Mouse (Mus musculus): ENCODE measurements around the gene Naa38.

The Naa38 gene

GRCm38 (mm10) chr11:69432640-69432982, 37.3 kb downstream of the Naa38 start:
- no peak for DNase-seq (ENCODE audit: low spot score)

- no peak for DNase-seq (ENCODE audit: low spot score)
Observed at GRCm38 (mm10) chr11:69433189-69433588, 37.9 kb downstream of the Naa38 start.

GRCm38 (mm10) chr11:69437291-69437690, 42.0 kb downstream of the Naa38 start:
- no peak for DNase-seq (ENCODE audit: low spot score)

GRCm38 (mm10) chr11:69443328-69443727, 48.0 kb downstream of the Naa38 start:
- no peak for DNase-seq (ENCODE audit: low spot score)

Measured in ovary, postnatal 36 days (tissue).